Mouse (Mus musculus): ENCODE measurements around the gene 1700014D04Rik. TPM values are rescaled to one million over a fixed set of nuclear protein-coding genes. Genes with fewer than 3 reads are reported as not detected.
"Not testable (repeated sequence)": the region's sequence is repeated elsewhere in the genome, so short reads cannot be mapped to it uniquely, and the experiment has no call there.

1700014D04Rik gene
- total and polyA plus RNA-seq, 3 experiments = not detected

GRCm38 (mm10) chr13:59703514-59703913, 43.0 kb downstream of the 1700014D04Rik start:
- in situ Hi-C loops (cut with MboI; ENCODE audit: low pct_ligation_motif_present, low pct_unique_long_range_greater_than_20kb, low sequenced_read_pairs) (no loop called here), dilution Hi-C loops (cut with MboI; ENCODE audit: extremely low pct_ligation_motif_present, extremely low pct_unique_long_range_greater_than_20kb, low sequenced_read_pairs) (no loop called here)
- DNase-seq (ENCODE audit: extremely low read depth) = no peak

GRCm38 (mm10) chr13:59700137-59700536, 46.4 kb downstream of the 1700014D04Rik start:
- peaks cover 17% of the 10 kb centered on the region for H3K27me3 ChIP-seq (replicated peaks)
- H3K4me3 ChIP-seq (replicated peaks in 1 of 3; ENCODE audit: low read depth in 2 of 3, low read length in 2 of 3, poor library complexity in 1 of 3); H3K27ac ChIP-seq (ENCODE audit: insufficient read depth, low read depth); H3K4me1 ChIP-seq (ENCODE audit: control insufficient read depth in 1 of 2, insufficient read depth in 2 of 2); dilution Hi-C loops (cut with MboI; ENCODE audit: extremely low pct_ligation_motif_present, extremely low pct_unique_long_range_greater_than_20kb, low sequenced_read_pairs); H3K9me3 ChIP-seq (replicated peaks; ENCODE audit: low read length); H3K79me2 ChIP-seq (replicated peaks; ENCODE audit: control insufficient read depth, extremely low read depth, insufficient read depth, poor library complexity, severe bottlenecking); H3K9ac ChIP-seq (ENCODE audit: insufficient read depth, low read depth); in situ Hi-C loops (cut with MboI; ENCODE audit: low pct_ligation_motif_present, low pct_unique_long_range_greater_than_20kb, low sequenced_read_pairs); DNase-seq (ENCODE audit: extremely low read depth); H3K36me3 ChIP-seq (replicated peaks in 1 of 2; ENCODE audit: control insufficient read depth in 1 of 2, insufficient read depth in 1 of 2, low read length in 1 of 2); H3K4me2 ChIP-seq (ENCODE audit: insufficient read depth, low read depth, poor library complexity, severe bottlenecking): not testable (repeated sequence)

More at GRCm38 (mm10) chr13:59703514-59703913, 43.0 kb downstream of the 1700014D04Rik start:
- Histone ChIP-seq H3K79me2 (replicated peaks; ENCODE audit: control insufficient read depth, extremely low read depth, insufficient read depth, poor library complexity, severe bottlenecking) (no peaks in the 10 kb centered on the region), H3K4me3 (replicated peaks in 1 of 3; ENCODE audit: low read depth in 2 of 3, low read length in 2 of 3, poor library complexity in 1 of 3) (no peak overlapping the region), H3K27me3 (replicated peaks) (peaks cover 17% of the 10 kb centered on the region), H3K9ac (ENCODE audit: insufficient read depth, low read depth) (no peak overlapping the region), H3K36me3 (replicated peaks in 1 of 2; ENCODE audit: control insufficient read depth in 1 of 2, insufficient read depth in 1 of 2, low read length in 1 of 2) (no peaks in the 10 kb centered on the region), H3K27ac (ENCODE audit: insufficient read depth, low read depth) (no peak overlapping the region), H3K4me2 (ENCODE audit: insufficient read depth, low read depth, poor library complexity, severe bottlenecking) (no peak overlapping the region), H3K4me1 (ENCODE audit: control insufficient read depth in 1 of 2, insufficient read depth in 2 of 2) (peaks cover 3 to 6% of the 10 kb centered on the region in 2 experiments; a peak in 3 of 4 replicates), H3K9me3 (replicated peaks; ENCODE audit: low read length) (no peaks in the 10 kb centered on the region)
- no peak for TF ChIP-seq MAZ (IDR thresholded peaks at IDR 0.05; ENCODE audit: low read depth, low read length)
- TF ChIP-seq SIN3A (IDR thresholded peaks at IDR 0.05; ENCODE audit: low read length) = no peak
- TF ChIP-seq GABPA (IDR thresholded peaks at IDR 0.05; ENCODE audit: insufficient replicate concordance, low read depth, low read length) = no peak
- TF ChIP-seq CHD2 (IDR thresholded peaks at IDR 0.05; ENCODE audit: low read length) = no peak
- TF ChIP-seq JUND (conservative IDR thresholded peaks at IDR 0.05; ENCODE audit: low read depth, low read length) = no peak
- no peak for TF ChIP-seq UBTF (IDR thresholded peaks at IDR 0.05; ENCODE audit: low read depth, low read length)
- no peak for TF ChIP-seq JUN (IDR thresholded peaks at IDR 0.05; ENCODE audit: insufficient read depth, low read depth, low read length)
- no peak for TF ChIP-seq SMC3 (IDR thresholded peaks at IDR 0.05; ENCODE audit: low read depth, low read length)
- no peak for TF ChIP-seq MEF2A (IDR thresholded peaks at IDR 0.05; ENCODE audit: borderline replicate concordance, low read depth, low read length)
- no peak for TF ChIP-seq MYC (IDR thresholded peaks at IDR 0.05; ENCODE audit: low read depth, low read length)
- TF ChIP-seq TCF12 (IDR thresholded peaks at IDR 0.05; ENCODE audit: low read depth, low read length) = no peak
- TF ChIP-seq E2F4 (IDR thresholded peaks at IDR 0.05; ENCODE audit: insufficient replicate concordance, low read depth, low read length) = no peak
- no peak for TF ChIP-seq ZKSCAN1 (IDR thresholded peaks at IDR 0.05; ENCODE audit: borderline replicate concordance, low read depth, low read length)
- TF ChIP-seq KAT2A (IDR thresholded peaks at IDR 0.05; ENCODE audit: insufficient replicate concordance, low read length) = no peak
- TF ChIP-seq POLR2AphosphoS2 (IDR thresholded peaks at IDR 0.05; ENCODE audit: low read depth, low read length) = no peak
- TF ChIP-seq MAFK (IDR thresholded peaks at IDR 0.05; ENCODE audit: insufficient replicate concordance, low read length) = no peak
- no peak for TF ChIP-seq ETS1 (conservative IDR thresholded peaks at IDR 0.05; ENCODE audit: low read depth, low read length)
